Mouse (Mus musculus): ENCODE measurements around the gene Pank2.

DNA sequence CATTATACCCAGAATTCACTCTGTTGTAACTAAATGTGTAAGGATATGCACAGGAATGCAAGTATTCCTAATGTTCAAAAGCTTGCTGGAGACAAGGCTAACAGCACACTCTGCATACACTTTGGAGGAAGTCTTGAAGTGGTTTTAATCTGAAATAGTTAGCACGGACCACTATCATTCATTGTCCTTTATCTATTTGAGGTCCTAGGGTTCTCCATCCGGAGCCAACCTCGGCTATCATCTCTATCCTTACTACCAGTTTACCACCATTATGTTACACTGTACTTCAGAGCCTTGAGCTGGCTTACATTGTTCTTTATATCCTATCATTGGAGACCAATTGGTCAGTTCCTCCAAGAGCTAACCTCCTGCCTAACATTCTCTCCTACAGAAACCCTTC is 35.1 kb upstream of the Pank2 start:
- TF ChIP-seq CTCF (IDR thresholded peaks at IDR 0.05; ENCODE audit: borderline replicate concordance, control insufficient read depth, extremely low read depth, insufficient read depth, low read length, poor library complexity) (no peak), POLR2A (IDR thresholded peaks at IDR 0.05; ENCODE audit: control insufficient read depth, extremely low read depth, insufficient read depth, low read length, poor library complexity) (no peak)

Measured in thymus, adult 2 months (tissue).